Mouse (Mus musculus) heart, adult 18-20 months (tissue): ENCODE results near the gene Pdhb. TPM values are rescaled to one million over a fixed set of nuclear protein-coding genes. Genes with fewer than 3 reads are reported as not detected.
"Not testable (repeated sequence)": the region's sequence is repeated elsewhere in the genome, so short reads cannot be mapped to it uniquely, and the experiment has no call there.

Experiments used
- DNase-seq, 2 experiments: peaks; one replicate each; pipeline ENCODE4 v3.0.0; 2021 to 2022; ENCODE audit warnings: mixed read lengths in 1 of 2
- total RNA-seq, 2 experiments: library from RNA; stranded (reverse); gene quantifications; 2 replicates each; pipeline ENCODE4 v1.2.3; 2021

Gene Pdhb
- total RNA-seq, 2 experiments from 2014 or later: 840 to 892 TPM

DNA sequence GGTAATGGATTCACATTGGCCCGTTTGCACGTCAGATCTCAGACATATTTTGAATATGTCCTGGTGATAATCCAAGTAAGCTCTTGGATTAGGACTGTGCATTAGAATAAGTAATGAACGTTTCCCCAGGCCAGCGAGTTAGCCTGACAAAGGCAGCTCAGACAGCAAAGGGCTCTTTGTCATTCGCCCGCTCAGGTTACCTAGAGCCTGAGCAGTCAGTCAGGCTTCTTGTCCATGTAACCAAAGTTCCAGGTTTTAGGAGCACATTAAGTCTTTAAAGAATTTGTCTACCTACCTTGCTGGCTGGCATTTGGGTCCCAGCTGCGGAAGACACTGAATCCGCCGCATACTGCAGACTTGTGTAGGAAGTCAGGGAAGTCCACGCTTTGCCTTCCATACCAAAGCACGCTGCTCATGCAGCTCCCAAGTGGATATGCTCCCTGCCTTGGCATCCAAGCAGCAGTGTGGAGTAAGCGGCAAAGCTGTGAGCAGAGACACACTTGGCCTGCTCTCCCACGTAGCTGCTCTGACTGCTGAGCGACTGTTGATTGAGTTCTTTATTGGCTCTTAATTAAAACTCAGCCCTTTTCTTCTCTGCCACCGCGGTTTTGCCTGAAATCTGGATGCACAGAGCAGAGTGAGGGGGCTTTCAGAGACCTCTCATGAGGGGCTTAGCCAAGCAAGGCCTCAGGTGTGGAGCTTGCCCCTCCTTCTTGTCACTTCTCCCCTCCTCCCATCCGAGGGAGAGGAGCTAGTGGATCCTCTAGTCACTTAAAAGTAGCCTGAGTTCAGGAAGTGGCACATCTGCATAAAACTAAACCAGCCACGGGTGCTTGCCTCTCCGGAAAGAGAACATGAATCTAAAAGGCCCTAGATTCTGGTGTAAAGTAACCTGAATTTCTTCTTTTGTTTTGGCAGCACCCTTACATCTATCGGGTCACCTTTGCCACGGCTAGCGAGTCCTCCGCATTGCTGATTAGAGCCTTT lies 32.8 kb downstream of the Pdhb start:
- no peak for DNase-seq

GRCm38 (mm10) chr14:8135130-8135529 lies 37.7 kb downstream of the Pdhb start:
- peak; percentile 41 to 42 for DNase-seq

DNA sequence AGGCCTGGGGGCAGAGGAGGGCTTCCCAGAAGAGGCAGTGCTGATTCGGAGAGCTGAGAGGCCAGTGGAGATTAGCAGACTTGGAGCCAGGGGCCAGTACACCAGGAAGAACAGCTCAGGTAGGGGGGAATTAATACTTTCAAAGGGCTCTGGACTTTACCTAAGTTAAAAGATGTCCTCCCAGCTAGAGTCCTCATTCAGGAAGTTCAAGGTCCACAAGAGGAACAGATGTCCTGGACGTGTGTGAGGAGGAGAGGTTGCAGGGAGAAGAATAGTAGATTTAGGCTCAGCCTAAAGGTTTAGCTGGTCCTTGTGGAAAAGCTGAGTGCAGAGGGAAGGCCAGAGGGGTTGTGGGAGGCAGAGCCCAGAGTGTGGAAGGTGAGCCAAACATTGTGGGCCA lies 38.6 kb downstream of the Pdhb start:
- no peak for DNase-seq

- peak in 1 of 2 experiments; percentile 38 for DNase-seq
These were observed 40.0 kb downstream of the Pdhb start for GRCm38 (mm10) chr14:8132789-8133188.

DNA sequence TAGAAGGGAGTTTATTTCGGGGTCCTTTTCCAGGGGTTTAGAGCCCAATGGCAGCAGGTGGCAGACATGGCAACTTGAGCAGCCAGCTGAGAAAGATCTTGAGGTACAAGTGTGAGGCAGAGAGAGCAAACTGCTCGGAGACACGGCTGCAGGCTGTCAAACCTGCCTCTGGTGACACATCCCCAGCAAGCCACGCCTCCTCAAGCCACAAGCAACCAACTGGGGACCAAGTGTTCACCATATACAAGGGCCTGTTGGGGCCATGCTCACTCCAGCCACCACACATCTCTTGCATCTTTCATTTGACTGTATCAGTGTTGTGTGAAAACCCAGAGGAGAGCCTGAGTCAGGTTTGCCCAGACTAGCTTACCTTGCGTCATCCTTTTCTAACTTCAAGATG lies 44.9 kb downstream of the Pdhb start:
- no peak for DNase-seq

DNA sequence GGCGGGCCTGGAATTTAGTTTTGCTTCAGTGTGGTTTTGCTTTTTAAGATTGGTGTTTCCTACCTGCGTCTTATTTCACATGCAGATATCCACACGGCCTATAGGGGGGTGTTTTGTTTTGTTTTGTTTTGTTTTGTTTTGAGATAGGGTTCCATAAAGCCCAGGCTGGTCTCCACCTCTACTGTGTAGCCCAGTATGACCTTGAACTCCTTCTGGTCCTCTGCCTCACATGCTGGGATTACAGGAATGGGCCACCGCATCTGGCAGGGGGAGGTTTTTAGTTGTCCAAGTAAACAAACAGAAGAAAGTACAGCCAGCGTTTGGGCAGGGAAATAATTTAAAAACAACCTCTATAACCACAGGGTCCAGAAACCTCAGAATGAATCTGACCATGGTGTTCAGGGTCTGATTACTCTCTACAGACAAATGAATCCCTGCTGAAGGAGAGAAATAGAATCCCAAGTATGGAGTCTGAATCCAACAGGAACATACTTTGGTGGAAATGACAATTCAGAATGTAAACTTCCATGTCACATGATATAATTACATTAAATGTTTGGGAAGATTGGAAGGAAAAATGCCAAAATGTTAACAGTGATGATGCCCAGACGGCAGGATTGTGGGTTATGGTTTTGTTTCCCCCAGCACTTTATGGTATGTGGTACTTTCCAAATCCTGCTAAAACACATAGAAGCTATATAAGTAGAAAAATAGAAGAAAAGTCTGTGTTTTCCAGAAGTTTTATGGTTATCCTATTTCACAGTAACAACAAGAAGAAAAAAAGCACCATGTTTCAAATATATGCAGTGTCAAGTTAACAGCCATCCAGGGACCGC lies 48.6 kb downstream of the Pdhb start:
- no peak for DNase-seq

- DNase-seq: not testable (repeated sequence)
These were observed 49.2 kb downstream of the Pdhb start for GRCm38 (mm10) chr14:8123611-8124010.

DNA sequence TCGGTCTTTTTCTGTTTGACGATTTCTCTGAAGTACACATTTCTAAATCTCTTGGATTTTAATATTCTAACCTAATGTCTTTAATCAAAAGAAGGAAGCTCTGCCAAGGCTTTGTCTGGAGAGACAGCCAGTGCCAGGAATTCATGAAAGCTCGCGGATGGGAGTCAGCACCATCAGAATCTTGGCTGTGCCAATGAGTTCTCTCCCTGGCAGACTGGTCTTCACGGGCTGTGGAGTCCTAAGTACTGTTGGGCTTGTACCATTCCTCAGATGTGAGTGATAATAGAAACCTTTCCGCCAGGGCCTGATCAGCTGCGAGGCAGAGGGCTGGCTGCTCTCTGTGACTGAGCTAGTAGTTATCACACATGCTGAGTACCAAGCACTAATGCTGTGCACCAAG lies 49.7 kb downstream of the Pdhb start:
- peak in 1 of 2 experiments; percentile 44 for DNase-seq

DNA sequence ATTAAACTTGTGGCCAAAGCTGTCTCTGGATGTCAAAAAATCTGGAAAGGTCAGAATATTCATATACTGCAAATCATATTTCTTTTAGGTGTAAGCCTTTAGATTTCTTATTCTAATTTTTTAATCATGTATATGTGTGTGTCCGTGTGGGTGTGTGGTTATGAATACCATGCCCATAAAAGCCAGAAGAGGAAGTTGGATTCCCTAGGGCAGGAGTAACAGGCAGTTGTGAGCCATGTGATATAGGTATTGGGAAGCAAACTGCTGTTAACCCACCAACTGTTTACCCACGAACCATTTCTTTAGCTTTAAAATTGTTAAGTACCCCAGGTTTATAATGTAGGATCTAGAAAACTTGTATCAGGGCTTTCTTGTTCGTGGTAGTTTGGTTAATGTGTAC lies 52.9 kb downstream of the Pdhb start:
- no peak for DNase-seq

GRCm38 (mm10) chr14:8119454-8119853 lies 53.4 kb downstream of the Pdhb start:
- DNase-seq: no peak

GRCm38 (mm10) chr14:8117371-8117770 lies 55.5 kb downstream of the Pdhb start:
- DNase-seq: no peak

Other genes with a start within 250 kb of the Pdhb start
- gene Gm45521, start 215.7 kb downstream of the Pdhb start, total RNA-seq: not detected
- under 1 TPM; 0.15 to 0.95 TPM for gene Dnase1l3, start 178.5 kb downstream of the Pdhb start, total RNA-seq
- gene Abhd6, start 170.1 kb downstream of the Pdhb start, total RNA-seq: 10 to 100 TPM; 11.0 TPM
- 10 to 100 TPM; 28.0 to 30.3 TPM for gene Rpp14, start 92.7 kb downstream of the Pdhb start, total RNA-seq
- gene Pxk, start 74.8 kb downstream of the Pdhb start, total RNA-seq: 10 to 100 TPM; 22.0 to 25.2 TPM
- gene Kctd6, start 41.1 kb upstream of the Pdhb start, total RNA-seq: 1 to 10 TPM; 8.4 to 9.0 TPM
- gene Acox2, start 86.3 kb upstream of the Pdhb start, total RNA-seq: under 1 TPM; 0.35 to 0.72 TPM
- gene Fam107a, start 145.0 kb upstream of the Pdhb start, total RNA-seq: 10 to 100 TPM; 12.1 to 24.4 TPM
- under 1 TPM in 1 of 2 experiments, not detected in 1; 0.98 TPM for gene Oit1, start 205.7 kb upstream of the Pdhb start, total RNA-seq